Mouse (Mus musculus): ENCODE results near the gene Fkbp6. TPM values are rescaled to one million over a fixed set of nuclear protein-coding genes. Genes with fewer than 3 reads are reported as not detected.
"Not testable (repeated sequence)": the region's sequence is repeated elsewhere in the genome, so short reads cannot be mapped to it uniquely, and the experiment has no call there.

The Fkbp6 gene
- polyA plus RNA-seq, 1 experiment from 2014 or later = not detected

DNA sequence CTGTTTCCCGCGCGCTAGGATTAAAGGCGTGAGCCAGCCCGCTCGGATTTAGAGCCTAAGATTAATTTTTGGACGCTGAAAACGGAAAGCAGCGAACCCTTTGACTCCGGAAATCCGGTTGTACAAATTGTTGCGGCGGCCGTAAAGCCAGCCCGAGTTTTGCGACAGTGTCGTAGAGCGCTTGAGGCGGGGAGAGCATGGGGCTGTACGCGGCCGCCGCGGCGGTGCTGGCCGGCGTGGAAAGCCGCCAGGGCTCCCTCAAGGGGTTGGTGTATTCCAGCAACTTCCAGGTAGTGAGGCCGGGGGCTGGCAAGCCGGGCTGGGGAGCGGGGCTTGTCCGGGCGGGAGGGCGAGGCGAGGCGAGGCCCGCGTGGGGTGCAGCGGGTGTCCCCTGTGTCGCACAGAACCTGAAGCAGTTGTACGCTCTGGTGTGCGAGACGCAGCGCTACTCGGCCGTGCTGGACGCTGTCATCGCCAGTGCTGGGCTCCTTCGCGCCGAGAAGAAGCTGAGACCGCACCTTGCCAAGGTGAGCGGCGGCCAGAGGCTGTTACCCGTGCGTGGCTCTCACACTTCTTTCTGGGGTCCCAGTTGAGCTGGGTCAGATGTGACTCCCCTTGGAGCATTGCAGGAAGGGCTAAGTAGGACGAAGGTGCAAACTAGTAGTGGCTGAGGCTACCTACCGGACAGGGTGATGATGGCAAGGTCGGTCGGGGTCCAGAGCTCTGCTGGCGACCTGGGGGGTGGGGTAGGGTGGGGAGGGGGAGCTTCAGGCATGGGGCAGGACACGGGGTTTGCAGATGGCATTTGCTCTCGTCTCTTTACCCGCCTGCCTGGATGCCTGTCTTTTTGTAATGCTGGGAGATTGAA lies 20.2 kb upstream of the Fkbp6 start, which contains the start of gene Nsun5:
TSS of gene Nsun5 (plus strand) at position 167 of the 868 bp plus-strand sequence.
- no peaks in the 10 kb centered on the region for H3K9me3 ChIP-seq (replicated peaks)
- H3K9ac ChIP-seq = peak within 1 kb of the TSS; percentile 89
- peak; percentile 62 for ATAC-seq (ENCODE audit: low FRiP score)
- H3K4me2 ChIP-seq (replicated peaks) = peak within 1 kb of the TSS; percentile 89
- peaks cover 33% of the 10 kb centered on the region for H3K36me3 ChIP-seq
- under 1% methylated on average over 63 of the region's 64 CpGs for WGBS
- H3K27me3 ChIP-seq = no peaks in the 10 kb centered on the region
- peak within 1 kb of the TSS; percentile 98 for H3K4me3 ChIP-seq
- H3K27ac ChIP-seq = peak within 1 kb of the TSS; percentile 74
- H3K4me1 ChIP-seq = peaks cover 14% of the 10 kb centered on the region

DNA sequence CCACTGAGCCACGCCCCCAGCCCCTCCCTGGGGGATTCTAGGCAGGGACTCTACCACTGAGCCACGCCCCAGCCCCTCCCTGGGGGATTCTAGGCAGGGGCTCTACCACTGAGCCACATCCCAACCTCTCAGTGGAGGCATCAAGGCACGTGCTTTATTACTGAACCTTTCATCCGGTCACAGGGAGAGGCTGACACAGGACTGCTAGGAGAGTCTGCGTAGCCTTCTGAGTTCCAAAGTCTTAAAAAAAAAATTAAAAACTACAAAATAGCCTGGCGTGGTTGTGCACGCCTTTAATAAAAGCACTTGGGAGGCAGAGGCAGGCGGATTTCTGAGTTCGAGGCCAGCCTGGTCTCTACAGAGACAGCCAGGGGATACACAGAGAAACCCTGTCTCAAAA lies 19.4 kb upstream of the Fkbp6 start:
- peak; percentile 27; the same call in 1 of the 2 replicates for ATAC-seq (ENCODE audit: low FRiP score)
- H3K4me2 ChIP-seq (replicated peaks) = peak overlapping the region; percentile 89

DNA sequence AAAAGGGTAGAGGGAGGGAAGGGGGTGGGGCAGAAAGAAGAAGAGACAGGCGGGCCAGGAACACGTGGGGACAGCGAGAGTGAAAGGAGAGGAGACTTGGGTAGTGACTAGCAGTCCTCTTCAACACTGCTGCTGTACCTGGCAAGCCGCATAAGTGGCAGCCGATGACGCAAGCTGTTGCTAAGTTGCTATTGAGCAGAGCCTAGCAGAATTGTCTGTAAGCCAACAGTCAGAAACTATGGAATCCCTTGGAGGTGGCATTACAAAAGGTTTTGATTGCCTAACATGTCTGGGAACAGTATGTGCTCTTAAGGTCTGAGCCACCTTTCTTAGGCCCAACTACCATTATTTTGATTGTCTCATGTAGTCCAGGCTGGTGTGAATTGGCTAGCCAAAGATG lies 18.5 kb upstream of the Fkbp6 start:
- ATAC-seq (ENCODE audit: low FRiP score) = no peak
- 83% methylated on average over 6 of the region's 6 CpGs for WGBS
- no peak overlapping the region for H3K9ac ChIP-seq
- H3K4me3 ChIP-seq = no peak overlapping the region
- no peaks in the 10 kb centered on the region for H3K9me3 ChIP-seq (replicated peaks)
- no peaks in the 10 kb centered on the region for H3K27me3 ChIP-seq
- no peak overlapping the region for H3K27ac ChIP-seq
- H3K4me1 ChIP-seq = peaks cover 14% of the 10 kb centered on the region
- peaks cover 16% of the 10 kb centered on the region for H3K36me3 ChIP-seq
- H3K4me2 ChIP-seq (replicated peaks) = no peak overlapping the region

More for the DNA sequence above, 19.4 kb upstream of the Fkbp6 start:
- WGBS = 59% methylated on average over 9 of the region's 9 CpGs
- H3K9ac ChIP-seq = peak overlapping the region; percentile 89
- not testable (repeated sequence) for H3K27me3 ChIP-seq; H3K9me3 ChIP-seq (replicated peaks)
- 0 out of 2 replicates have a peak overlapping the region, but pooled peaks have one; percentile 74 for H3K27ac ChIP-seq
- H3K4me3 ChIP-seq = peak overlapping the region; percentile 98
- H3K36me3 ChIP-seq = peaks cover 25% of the 10 kb centered on the region
- H3K4me1 ChIP-seq = peaks cover 14% of the 10 kb centered on the region

DNA sequence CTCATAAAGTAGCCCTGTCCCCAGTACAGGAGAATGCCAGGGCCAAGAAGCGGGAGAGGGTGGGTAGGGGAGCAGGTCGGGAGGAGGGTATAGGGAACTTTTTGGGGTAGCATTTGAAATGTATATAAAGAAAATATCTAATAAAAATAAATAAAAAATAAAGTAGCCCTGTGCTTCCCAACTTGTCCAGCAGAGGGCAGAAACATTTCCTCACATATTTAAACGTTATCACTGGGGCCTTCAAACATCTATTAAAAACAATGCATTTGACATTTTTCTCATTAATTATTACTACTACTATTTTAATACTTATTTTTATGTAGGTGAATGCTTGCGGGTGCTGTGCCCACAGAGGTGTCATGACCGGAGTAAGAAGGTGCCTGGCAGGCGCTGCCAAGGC lies 18.0 kb upstream of the Fkbp6 start:
- no peak overlapping the region for H3K9ac ChIP-seq
- H3K27me3 ChIP-seq = no peaks in the 10 kb centered on the region
- H3K27ac ChIP-seq = no peak overlapping the region
- ATAC-seq (ENCODE audit: low FRiP score) = no peak
- no peak overlapping the region for H3K4me2 ChIP-seq (replicated peaks)
- H3K36me3 ChIP-seq = peaks cover 13% of the 10 kb centered on the region
- H3K4me1 ChIP-seq = peaks cover 14% of the 10 kb centered on the region
- H3K9me3 ChIP-seq (replicated peaks) = no peaks in the 10 kb centered on the region
- H3K4me3 ChIP-seq = no peak overlapping the region
- 59% methylated on average over 6 of the region's 6 CpGs for WGBS

GRCm38 (mm10) chr5:135363540-135363939 lies 13.7 kb upstream of the Fkbp6 start:
- ATAC-seq (ENCODE audit: low FRiP score) = 0 out of 2 replicates have a peak, but pooled peaks have one; percentile 22
- WGBS = 29% methylated on average over 12 of the region's 12 CpGs

GRCm38 (mm10) chr5:135362572-135362971 lies 12.7 kb upstream of the Fkbp6 start:
- no peaks in the 10 kb centered on the region for H3K27me3 ChIP-seq
- no peaks in the 10 kb centered on the region for H3K4me1 ChIP-seq
- H3K9ac ChIP-seq = no peak overlapping the region
- no peak for ATAC-seq (ENCODE audit: low FRiP score)
- H3K36me3 ChIP-seq = no peaks in the 10 kb centered on the region
- H3K27ac ChIP-seq = no peak overlapping the region
- peaks cover 2% of the 10 kb centered on the region for H3K9me3 ChIP-seq (replicated peaks)
- 88% methylated on average over 3 of the region's 3 CpGs for WGBS
- H3K4me2 ChIP-seq (replicated peaks) = no peak overlapping the region
- no peak overlapping the region for H3K4me3 ChIP-seq

More at GRCm38 (mm10) chr5:135363540-135363939, 13.7 kb upstream of the Fkbp6 start:
- no peaks in the 10 kb centered on the region for H3K27me3 ChIP-seq
- H3K36me3 ChIP-seq = no peaks in the 10 kb centered on the region
- no peak overlapping the region for H3K9ac ChIP-seq
- H3K4me2 ChIP-seq (replicated peaks) = no peak overlapping the region
- H3K27ac ChIP-seq = no peak overlapping the region
- H3K4me1 ChIP-seq = no peaks in the 10 kb centered on the region
- H3K4me3 ChIP-seq = no peak overlapping the region
- H3K9me3 ChIP-seq (replicated peaks) = no peaks in the 10 kb centered on the region

- Histone ChIP-seq H3K9me3 (replicated peaks) (peaks cover 4% of the 10 kb centered on the region), H3K4me2 (replicated peaks) (no peak overlapping the region), H3K27me3 (no peaks in the 10 kb centered on the region), H3K4me3 (no peak overlapping the region), H3K27ac (no peak overlapping the region), H3K4me1 (no peaks in the 10 kb centered on the region), H3K9ac (no peak overlapping the region), H3K36me3 (no peaks in the 10 kb centered on the region)
- 90% methylated on average over 2 of the region's 2 CpGs for WGBS
- no peak for ATAC-seq (ENCODE audit: low FRiP score)
These were observed 9.9 kb upstream of the Fkbp6 start for GRCm38 (mm10) chr5:135359772-135360171.

DNA sequence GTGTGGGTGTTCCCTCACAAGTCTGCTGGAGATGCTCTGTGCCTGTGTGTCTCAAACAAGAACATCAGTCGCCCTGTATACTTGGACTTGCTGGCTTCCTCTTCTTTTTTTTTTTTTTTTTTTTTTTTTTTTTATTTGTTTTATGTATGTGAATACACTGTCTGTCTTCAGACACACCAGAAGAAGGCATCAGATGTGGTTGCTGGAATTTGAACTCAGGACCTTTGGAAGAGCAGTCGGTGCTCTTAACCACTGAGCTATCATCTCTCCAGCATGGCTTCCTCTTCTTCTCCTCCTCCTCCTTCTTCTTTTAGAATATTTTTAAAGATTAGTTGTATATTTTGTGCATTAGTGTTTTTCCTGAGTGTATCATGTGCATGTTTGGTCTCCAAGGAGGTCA lies 7.7 kb upstream of the Fkbp6 start:
- ATAC-seq (ENCODE audit: low FRiP score) = no peak

DNA sequence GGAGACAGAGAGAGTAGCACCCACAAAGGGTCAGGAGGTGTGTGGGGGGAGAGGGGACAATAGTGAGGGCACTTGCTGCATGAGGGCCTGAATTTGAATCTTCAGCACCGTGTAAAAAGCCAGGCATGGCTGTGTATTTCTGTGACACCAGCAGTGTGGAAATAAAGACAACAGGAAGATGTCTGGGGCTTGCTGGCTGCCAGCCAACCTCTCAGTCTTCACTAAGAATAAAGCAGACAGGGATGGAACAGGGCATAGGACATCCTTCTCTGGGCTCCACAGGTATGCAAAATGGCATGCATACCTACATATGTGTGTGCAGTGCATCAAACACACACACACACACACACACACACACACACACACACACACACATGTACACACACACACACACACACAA lies 6.2 kb upstream of the Fkbp6 start:
- Histone ChIP-seq H3K36me3 (no peaks in the 10 kb centered on the region), H3K4me3 (no peak overlapping the region), H3K27me3 (peaks cover 11% of the 10 kb centered on the region), H3K9ac (no peak overlapping the region), H3K4me2 (replicated peaks) (no peak overlapping the region), H3K9me3 (replicated peaks) (peaks cover 4% of the 10 kb centered on the region), H3K27ac (no peak overlapping the region), H3K4me1 (no peaks in the 10 kb centered on the region)
- no peak for ATAC-seq (ENCODE audit: low FRiP score)
- 71% methylated on average over 1 of the region's 1 CpGs for WGBS

More for the DNA sequence above, 7.7 kb upstream of the Fkbp6 start:
- H3K4me2 ChIP-seq (replicated peaks) = no peak overlapping the region
- no peak overlapping the region for H3K9ac ChIP-seq
- H3K9me3 ChIP-seq (replicated peaks) = peaks cover 4% of the 10 kb centered on the region
- H3K4me3 ChIP-seq = no peak overlapping the region
- H3K4me1 ChIP-seq = no peaks in the 10 kb centered on the region
- 88% methylated on average over 2 of the region's 2 CpGs for WGBS
- H3K27ac ChIP-seq = no peak overlapping the region
- no peaks in the 10 kb centered on the region for H3K36me3 ChIP-seq
- H3K27me3 ChIP-seq = peaks cover 11% of the 10 kb centered on the region

- Histone ChIP-seq H3K4me1 (no peaks in the 10 kb centered on the region), H3K27ac (no peak overlapping the region), H3K4me2 (replicated peaks) (no peak overlapping the region), H3K4me3 (no peak overlapping the region), H3K36me3 (no peaks in the 10 kb centered on the region), H3K9me3 (replicated peaks) (peaks cover 13% of the 10 kb centered on the region), H3K9ac (no peak overlapping the region), H3K27me3 (peaks cover 11% of the 10 kb centered on the region)
- no peak for ATAC-seq (ENCODE audit: low FRiP score)
- 15% methylated on average over 20 of the region's 20 CpGs for WGBS
These were observed 3.7 kb upstream of the Fkbp6 start for GRCm38 (mm10) chr5:135353564-135353963.

GRCm38 (mm10) chr5:135352995-135353394 lies 3.2 kb upstream of the Fkbp6 start, which contains the start of gene Trim50:
Trim50 (plus strand) TSS chr5:135353295.
- H3K9ac ChIP-seq = no peak within 1 kb of the TSS
- no peak within 1 kb of the TSS for H3K4me2 ChIP-seq (replicated peaks)
- H3K4me3 ChIP-seq = no peak within 1 kb of the TSS
- H3K36me3 ChIP-seq = no peaks in the 10 kb centered on the region
- no peak within 1 kb of the TSS for H3K27ac ChIP-seq
- peaks cover 11% of the 10 kb centered on the region for H3K27me3 ChIP-seq
- no peaks in the 10 kb centered on the region for H3K4me1 ChIP-seq
- peaks cover 13% of the 10 kb centered on the region for H3K9me3 ChIP-seq (replicated peaks)
- WGBS = 60% methylated on average over 9 of the region's 9 CpGs
- ATAC-seq (ENCODE audit: low FRiP score) = no peak

GRCm38 (mm10) chr5:135351606-135352005 lies 1.8 kb upstream of the Fkbp6 start:
- 85% methylated on average over 13 of the region's 13 CpGs for WGBS
- ATAC-seq (ENCODE audit: low FRiP score) = no peak

More at GRCm38 (mm10) chr5:135351606-135352005, 1.8 kb upstream of the Fkbp6 start:
- H3K9ac ChIP-seq = no peak overlapping the region
- no peaks in the 10 kb centered on the region for H3K4me1 ChIP-seq
- H3K36me3 ChIP-seq = no peaks in the 10 kb centered on the region
- H3K4me2 ChIP-seq (replicated peaks) = no peak overlapping the region
- H3K27me3 ChIP-seq = peaks cover 11% of the 10 kb centered on the region
- no peak overlapping the region for H3K4me3 ChIP-seq
- H3K9me3 ChIP-seq (replicated peaks) = 0 out of 2 replicates have a peak, but pooled peaks cover 10% of the 10 kb centered on the region
- no peak overlapping the region for H3K27ac ChIP-seq

Data from hindbrain, embryonic 12.5 days (tissue).